Mouse (Mus musculus) myocyte (in vitro differentiated cells): ENCODE data around the gene Robo1. TPM values are rescaled to one million over a fixed set of nuclear protein-coding genes. Genes with fewer than 3 reads are reported as not detected.

Experiments
- H3K27me3 ChIP-seq: one replicate; pipeline ENCODE4 v1.6.1; 2011; ENCODE audit not compliant: control insufficient read depth, insufficient read depth, insufficient read length
- H3K36me3 ChIP-seq: one replicate; pipeline ENCODE4 v1.6.1; 2011; ENCODE audit not compliant: control insufficient read depth, insufficient read depth
- H3K4me2 ChIP-seq: one replicate; pipeline ENCODE4 v1.6.1; 2011; ENCODE audit warnings: low read depth, control low read depth
- H3K4me3 ChIP-seq: one replicate; pipeline ENCODE4 v1.5.1; 2011; ENCODE audit warnings: mild to moderate bottlenecking, control low read depth, moderate library complexity
- H3K79me2 ChIP-seq: one replicate; pipeline ENCODE4 v1.6.1; 2011; ENCODE audit not compliant: control insufficient read depth, insufficient read depth
- H3ac ChIP-seq: one replicate; pipeline ENCODE4 v1.6.1; 2011; ENCODE audit not compliant: control insufficient read depth, insufficient read length
- CEBPB ChIP-seq: IDR thresholded peaks from 2 replicates; pipeline ENCODE4 v1.6.1; 2011; ENCODE audit warnings: mild to moderate bottlenecking, moderate library complexity; ENCODE audit not compliant: poor library complexity, insufficient read depth, severe bottlenecking
- E2F4 ChIP-seq: IDR thresholded peaks from one replicate; pipeline ENCODE4 v1.6.1; 2011; ENCODE audit warnings: mild to moderate bottlenecking, control low read depth, moderate library complexity; ENCODE audit not compliant: insufficient read depth
- MAX ChIP-seq: IDR thresholded peaks from one replicate; pipeline ENCODE4 v1.6.1; 2011; ENCODE audit warnings: low read depth, mild to moderate bottlenecking, control low read depth
- MYOD1 ChIP-seq, 3 experiments: IDR thresholded peaks; one replicate each; pipeline ENCODE4 v1.6.1; 2011; ENCODE audit warnings: control low read depth in 2 of 3, low read depth in 2 of 3, mild to moderate bottlenecking in 2 of 3, moderate library complexity in 1 of 3; ENCODE audit not compliant: insufficient read length in 2 of 3, control insufficient read depth in 1 of 3
- MYOG ChIP-seq, 3 experiments: IDR thresholded peaks; one replicate each; pipeline ENCODE4 v1.6.1; 2011; ENCODE audit warnings: control low read depth in 2 of 3, low read depth in 2 of 3, mild to moderate bottlenecking in 2 of 3; ENCODE audit not compliant: insufficient read length in 2 of 3, control insufficient read depth in 1 of 3, insufficient read depth in 1 of 3
- POLR2A ChIP-seq: IDR thresholded peaks from one replicate; pipeline ENCODE4 v1.6.1; 2011; ENCODE audit warnings: low read depth, mild to moderate bottlenecking, control low read depth, moderate library complexity; ENCODE audit not compliant: insufficient read length
- POLR2AphosphoS2 ChIP-seq: IDR thresholded peaks from one replicate; pipeline ENCODE4 v1.6.1; 2011; ENCODE audit warnings: low read depth, control low read depth; ENCODE audit not compliant: insufficient read length
- REST ChIP-seq: IDR thresholded peaks from one replicate; pipeline ENCODE4 v1.6.1; 2011; ENCODE audit warnings: mild to moderate bottlenecking, control low read depth, moderate library complexity; ENCODE audit not compliant: insufficient read depth, insufficient read length
- SRF ChIP-seq: IDR thresholded peaks from one replicate; pipeline ENCODE4 v1.6.1; 2011; ENCODE audit warnings: low read depth; ENCODE audit not compliant: control insufficient read depth, insufficient read length
- TCF12 ChIP-seq: IDR thresholded peaks from one replicate; pipeline ENCODE4 v1.6.1; 2011; ENCODE audit warnings: mild to moderate bottlenecking, control low read depth; ENCODE audit not compliant: poor library complexity, insufficient read depth, severe bottlenecking
- TCF3 ChIP-seq: IDR thresholded peaks from one replicate; pipeline ENCODE4 v1.6.1; 2011; ENCODE audit warnings: low read depth, control low read depth; ENCODE audit not compliant: insufficient read length
- USF1 ChIP-seq: IDR thresholded peaks from one replicate; pipeline ENCODE4 v1.6.1; 2011; ENCODE audit warnings: low read depth, mild to moderate bottlenecking, control low read depth, moderate library complexity
- polyA plus RNA-seq: library from polyadenylated mRNA; unstranded; fragments of >200 nt; fragmentation: generic; extraction: Trizol; gene quantifications from one replicate; pipeline ENCODE4 v1.2.1, GENCODE M21; 2012; ENCODE audit warnings: missing spikeins

Robo1 gene
- polyA plus RNA-seq, 1 experiment: 3.5 TPM

DNA sequence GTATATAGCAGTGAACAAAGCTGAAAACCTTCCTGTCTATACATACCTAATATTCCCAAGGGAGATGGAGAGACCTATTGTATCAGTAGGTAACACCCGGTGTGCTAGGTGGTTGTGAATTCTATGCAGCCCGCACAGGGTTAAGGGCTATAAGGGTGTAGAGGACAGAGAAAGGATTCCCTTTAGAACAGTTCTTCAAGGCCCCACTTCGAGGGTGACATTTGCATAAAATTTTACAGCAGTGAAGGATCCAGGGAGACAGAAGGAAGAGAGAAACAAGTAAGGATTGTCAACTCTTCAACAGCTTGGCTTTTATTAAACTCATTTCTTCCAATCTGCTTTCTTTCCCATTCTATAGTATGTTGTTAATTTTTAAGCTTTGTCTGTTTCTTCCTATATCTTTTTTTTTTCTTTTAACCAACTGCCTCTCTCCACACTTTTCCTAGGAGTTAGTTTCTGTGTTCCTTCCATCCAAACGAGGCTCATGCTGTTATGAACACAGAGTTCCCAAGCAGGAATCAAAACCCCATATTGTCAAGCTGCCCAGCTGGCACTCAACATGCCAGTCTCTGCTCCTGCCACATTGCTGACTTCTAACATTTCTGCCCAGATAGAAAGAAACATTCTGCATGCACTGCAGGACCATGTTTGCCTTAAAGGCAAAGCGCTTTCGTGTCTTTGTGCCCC lies 486.7 kb downstream of the Robo1 start:
- Histone ChIP-seq H3K4me2 (no peak overlapping the region), H3K79me2 (no peaks in the 10 kb centered on the region), H3K36me3 (no peaks in the 10 kb centered on the region), H3K4me3 (no peak overlapping the region), H3ac (no peak overlapping the region), H3K27me3 (no peaks in the 10 kb centered on the region)
- TF ChIP-seq MYOD1 (IDR thresholded peaks at IDR 0.05; ENCODE audit: control insufficient read depth in 1 of 3, insufficient read length in 2 of 3, low read depth in 2 of 3): no peak
- no peak for TF ChIP-seq E2F4
- no peak for TF ChIP-seq MAX
- no peak for TF ChIP-seq REST
- TF ChIP-seq POLR2AphosphoS2: no peak
- TF ChIP-seq TCF3: no peak
- TF ChIP-seq TCF12: no peak
- TF ChIP-seq SRF: no peak
- no peak for TF ChIP-seq USF1
- TF ChIP-seq CEBPB: no peak
- TF ChIP-seq MYOG (IDR thresholded peaks at IDR 0.05; ENCODE audit: control insufficient read depth in 1 of 3, insufficient read depth in 1 of 3, insufficient read length in 2 of 3, low read depth in 2 of 3): no peak
- no peak for TF ChIP-seq POLR2A

DNA sequence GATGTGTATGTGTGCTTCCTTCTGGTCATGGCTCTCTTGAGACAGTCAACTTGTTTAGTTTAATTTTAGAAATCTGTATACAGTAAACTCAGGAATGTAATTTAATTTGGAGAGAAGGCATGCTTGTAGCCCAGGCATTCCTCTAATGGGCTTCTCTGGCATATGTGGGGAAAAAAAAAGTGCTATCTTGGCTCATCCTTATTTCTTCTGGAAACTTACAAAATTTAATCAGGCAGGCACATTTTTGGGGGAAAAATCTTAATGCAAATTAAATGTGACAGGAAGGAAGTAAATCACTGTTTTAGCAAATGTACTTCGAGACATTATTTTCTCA lies 487.2 kb downstream of the Robo1 start:
- Histone ChIP-seq H3ac (no peak overlapping the region), H3K4me3 (no peak overlapping the region), H3K36me3 (no peaks in the 10 kb centered on the region), H3K4me2 (no peak overlapping the region), H3K79me2 (no peaks in the 10 kb centered on the region), H3K27me3 (no peaks in the 10 kb centered on the region)
- TF ChIP-seq MYOD1 (IDR thresholded peaks at IDR 0.05; ENCODE audit: control insufficient read depth in 1 of 3, insufficient read length in 2 of 3, low read depth in 2 of 3) (no peak), POLR2AphosphoS2 (no peak), USF1 (no peak), MYOG (IDR thresholded peaks at IDR 0.05; ENCODE audit: control insufficient read depth in 1 of 3, insufficient read depth in 1 of 3, insufficient read length in 2 of 3, low read depth in 2 of 3) (no peak)

DNA sequence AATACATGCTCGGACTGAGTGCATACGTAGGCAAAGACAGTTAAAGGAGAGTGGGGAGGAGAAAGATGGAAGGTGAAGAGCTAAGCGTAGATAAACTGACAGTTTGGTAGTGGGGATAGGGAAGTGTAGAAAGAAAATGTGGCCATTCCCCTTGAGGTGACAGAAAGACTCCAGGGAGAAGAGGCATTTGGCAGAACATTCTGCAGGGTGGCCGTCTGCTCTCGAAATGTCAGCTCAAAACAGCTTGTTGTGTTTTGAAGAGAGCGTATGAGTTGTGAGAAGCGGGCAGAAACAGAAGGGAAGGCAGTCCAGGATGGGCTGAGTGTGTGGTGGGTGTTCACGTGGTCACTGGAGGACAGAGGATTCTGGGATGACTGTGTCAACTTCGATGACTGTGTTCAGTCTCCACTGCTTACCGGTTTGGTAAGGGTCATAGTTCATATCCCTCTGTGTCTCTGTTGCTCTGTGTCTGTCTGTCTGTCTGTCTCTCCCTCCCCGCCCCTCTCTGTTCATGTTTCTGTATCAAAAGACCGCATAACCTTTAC lies 490.4 kb downstream of the Robo1 start:
- Histone ChIP-seq H3K4me2 (no peak overlapping the region), H3K27me3 (no peaks in the 10 kb centered on the region), H3K4me3 (no peak overlapping the region), H3K36me3 (no peaks in the 10 kb centered on the region), H3K79me2 (no peaks in the 10 kb centered on the region), H3ac (no peak overlapping the region)
- no peak for TF ChIP-seq MAX
- TF ChIP-seq E2F4: no peak
- no peak for TF ChIP-seq POLR2AphosphoS2
- no peak for TF ChIP-seq TCF12
- TF ChIP-seq TCF3: no peak
- TF ChIP-seq SRF: no peak
- TF ChIP-seq MYOG (IDR thresholded peaks at IDR 0.05; ENCODE audit: control insufficient read depth in 1 of 3, insufficient read depth in 1 of 3, insufficient read length in 2 of 3, low read depth in 2 of 3): no peak
- TF ChIP-seq USF1: no peak
- no peak for TF ChIP-seq CEBPB
- no peak for TF ChIP-seq MYOD1 (IDR thresholded peaks at IDR 0.05; ENCODE audit: control insufficient read depth in 1 of 3, insufficient read length in 2 of 3, low read depth in 2 of 3)

GRCm38 (mm10) chr16:72800121-72800749 lies 492.1 kb downstream of the Robo1 start:
- H3K4me2 ChIP-seq: no peak overlapping the region

GRCm38 (mm10) chr16:72800788-72801187 lies 492.7 kb downstream of the Robo1 start:
- Histone ChIP-seq H3ac (no peak overlapping the region), H3K4me2 (no peak overlapping the region), H3K27me3 (no peaks in the 10 kb centered on the region), H3K79me2 (no peaks in the 10 kb centered on the region), H3K4me3 (no peak overlapping the region), H3K36me3 (no peaks in the 10 kb centered on the region)
- TF ChIP-seq USF1 (no peak), SRF (no peak), REST (no peak), MAX (no peak), TCF12 (no peak), CEBPB (no peak), MYOG (IDR thresholded peaks at IDR 0.05; ENCODE audit: control insufficient read depth in 1 of 3, insufficient read depth in 1 of 3, insufficient read length in 2 of 3, low read depth in 2 of 3) (no peak), POLR2AphosphoS2 (no peak), MYOD1 (IDR thresholded peaks at IDR 0.05; ENCODE audit: control insufficient read depth in 1 of 3, insufficient read length in 2 of 3, low read depth in 2 of 3) (no peak), POLR2A (no peak), E2F4 (no peak), TCF3 (no peak)

More at GRCm38 (mm10) chr16:72800121-72800749, 492.1 kb downstream of the Robo1 start:
- Histone ChIP-seq H3K36me3 (no peaks in the 10 kb centered on the region), H3K27me3 (no peaks in the 10 kb centered on the region), H3K4me3 (no peak overlapping the region), H3K79me2 (no peaks in the 10 kb centered on the region), H3ac (no peak overlapping the region)
- TF ChIP-seq POLR2A: no peak
- TF ChIP-seq MYOD1 (IDR thresholded peaks at IDR 0.05; ENCODE audit: control insufficient read depth in 1 of 3, insufficient read length in 2 of 3, low read depth in 2 of 3): no peak
- no peak for TF ChIP-seq SRF
